Mouse (Mus musculus) gastrocnemius, postnatal 14 days (tissue): ENCODE data around the gene Crtc2. TPM values are rescaled to one million over a fixed set of nuclear protein-coding genes. Genes with fewer than 3 reads are reported as not detected.
A peak's percentile ranks its signal among the peaks of the same experiment; 100 is the strongest.
"Not testable (repeated sequence)": the region's sequence is repeated elsewhere in the genome, so short reads cannot be mapped to it uniquely, and the experiment has no call there.

Source experiments
- DNase-seq: peaks from one replicate; pipeline ENCODE4 v3.0.0; 2021; ENCODE audit warnings: mixed read lengths
- intact Hi-C: fragments of 180-260 bp; cut with DNase I; formaldehyde crosslinking; loops from one replicate; pipeline ENCODE4 v1.15.1; 2025; ENCODE audit warnings: low total_unique reads
- total RNA-seq, 2 experiments: library from RNA; stranded (reverse); gene quantifications; 2 replicates each; pipeline ENCODE4 v1.2.3; 2021

Gene Crtc2
- total RNA-seq, 2 experiments from 2014 or later, result 13.5 to 14.1 TPM

DNA sequence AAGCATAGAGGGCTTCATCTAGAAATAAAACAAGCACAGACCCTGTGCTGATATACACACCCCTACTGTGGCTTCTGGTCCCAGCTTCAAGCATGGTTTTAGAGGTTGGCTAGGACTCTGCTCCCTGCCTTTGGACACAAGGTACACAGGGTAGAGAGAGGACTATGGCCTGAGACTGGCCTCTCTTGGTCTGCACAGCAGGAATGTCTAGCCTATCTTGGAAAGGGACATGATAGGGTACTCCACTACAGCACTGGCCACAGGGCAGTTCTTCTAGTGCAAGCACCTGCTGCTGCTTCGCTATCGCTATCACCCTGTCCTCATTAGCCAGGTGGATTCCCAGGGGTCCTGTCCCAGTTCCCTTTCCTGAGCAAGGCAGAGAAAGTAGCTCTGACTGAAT lies 12.7 kb upstream of the Crtc2 start:
- no peak for DNase-seq
- intact Hi-C loops, result no loop called here

DNA sequence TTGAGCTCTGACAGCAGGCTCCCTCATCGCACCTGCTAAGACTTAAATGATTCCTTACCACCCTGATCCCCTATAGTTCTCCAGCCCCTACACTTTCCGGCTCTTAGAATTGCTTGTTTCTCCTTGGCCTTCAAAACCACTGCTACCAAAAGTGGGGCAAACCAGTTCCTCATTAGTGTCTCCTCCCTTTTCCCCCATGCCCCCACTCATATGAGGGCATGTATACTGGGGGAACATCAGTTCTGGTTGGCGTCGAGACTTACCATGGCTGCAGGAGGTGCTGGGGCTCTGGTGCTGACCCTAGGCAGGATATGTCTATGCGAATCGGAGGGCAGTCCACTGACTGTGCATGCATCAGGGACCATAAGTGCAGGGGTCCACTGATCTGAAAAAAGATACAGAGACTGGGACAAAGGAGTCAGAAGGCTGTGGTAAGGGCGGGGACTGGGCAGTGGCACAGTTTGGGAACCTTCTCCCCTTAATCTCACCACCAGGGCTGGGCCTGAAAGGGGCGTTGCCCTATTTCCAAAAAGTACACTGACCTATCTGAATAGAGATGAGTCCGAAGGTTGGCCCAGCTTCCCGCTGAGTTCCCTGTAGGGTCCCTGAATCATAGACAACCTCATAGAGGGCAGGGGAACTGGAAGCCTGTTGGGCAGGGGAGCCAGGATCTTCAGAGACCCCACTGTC lies 12.1 kb upstream of the Crtc2 start:
- intact Hi-C loops, result no loop called here
- no peak for DNase-seq

GRCm38 (mm10) chr3:90242984-90243775 lies 10.8 kb upstream of the Crtc2 start, which contains the start of gene Creb3l4:
Gene Creb3l4 (minus strand): TSS chr3:90243512.
- intact Hi-C loops, result no loop called here
- peak; percentile 50 for DNase-seq

DNA sequence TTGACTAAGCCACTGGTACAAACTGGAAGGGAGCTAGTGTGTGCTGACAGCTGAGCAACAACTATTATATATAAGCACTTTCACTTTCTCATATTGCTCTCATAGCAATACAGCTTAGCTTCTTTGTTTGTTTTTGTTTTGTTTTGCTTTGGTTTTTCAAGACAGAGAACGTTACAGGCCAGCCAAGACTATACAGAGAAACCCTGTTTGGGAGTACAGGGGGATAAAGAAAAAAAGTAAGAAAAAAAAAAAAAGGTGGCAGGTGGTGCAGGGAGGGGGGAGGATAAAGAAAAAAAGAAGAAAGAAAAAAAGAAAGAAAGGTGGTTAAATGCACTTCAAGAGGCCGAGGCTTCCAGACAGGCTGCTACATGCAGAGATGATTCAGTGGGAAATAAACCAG lies 8.6 kb upstream of the Crtc2 start:
- intact Hi-C loops, result no loop called here
- DNase-seq, result no peak

- intact Hi-C loops, result no loop called here
- no peak for DNase-seq
Observed at GRCm38 (mm10) chr3:90247630-90247959, 6.4 kb upstream of the Crtc2 start.

- intact Hi-C loops, result no loop called here
- DNase-seq, result peak; percentile 93
Observed at GRCm38 (mm10) chr3:90247960-90248745, 5.8 kb upstream of the Crtc2 start, which contains the start of gene Slc39a1. Gene Slc39a1 (plus strand): TSS chr3:90248172.

DNA sequence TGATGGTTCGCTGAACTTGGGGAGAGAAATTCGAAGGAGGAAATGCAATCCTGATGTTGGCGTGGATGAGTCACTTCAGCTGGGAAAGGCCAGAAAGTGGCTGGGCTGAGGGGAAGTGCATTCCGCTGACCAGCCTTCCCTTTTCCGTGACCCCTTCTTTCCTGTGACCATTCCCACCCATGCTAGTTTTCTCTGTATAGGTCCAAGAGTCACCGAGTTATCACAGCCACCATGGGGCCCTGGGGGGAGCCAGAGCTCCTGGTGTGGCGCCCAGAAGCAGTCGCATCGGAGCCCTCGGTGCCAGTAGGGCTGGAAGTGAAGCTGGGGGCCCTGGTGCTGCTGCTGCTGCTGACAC lies 5.2 kb upstream of the Crtc2 start:
- DNase-seq, result peak; percentile 28
- intact Hi-C loops, result no loop called here

- no peak for DNase-seq
- intact Hi-C loops, result no loop called here
Observed at GRCm38 (mm10) chr3:90250791-90251190, 3.2 kb upstream of the Crtc2 start.

DNA sequence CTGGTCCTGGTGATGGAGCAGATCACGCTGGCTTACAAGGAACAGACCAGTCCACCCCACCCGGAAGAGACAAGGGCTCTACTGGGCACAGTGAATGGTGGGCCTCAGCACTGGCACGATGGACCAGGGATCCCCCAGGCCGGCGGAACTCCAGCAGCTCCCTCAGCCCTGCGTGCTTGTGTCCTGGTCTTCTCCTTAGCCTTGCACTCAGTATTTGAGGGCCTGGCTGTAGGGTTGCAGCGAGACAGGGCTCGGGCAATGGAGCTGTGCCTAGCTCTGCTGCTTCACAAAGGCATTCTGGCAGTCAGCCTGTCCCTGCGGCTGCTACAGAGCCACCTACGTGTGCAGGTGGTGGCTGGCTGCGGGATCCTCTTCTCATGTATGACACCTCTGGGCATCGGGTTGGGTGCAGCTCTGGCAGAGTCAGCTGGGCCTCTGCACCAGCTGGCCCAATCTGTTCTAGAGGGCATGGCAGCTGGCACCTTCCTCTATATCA lies 2.2 kb upstream of the Crtc2 start:
- not testable (repeated sequence) for DNase-seq

DNA sequence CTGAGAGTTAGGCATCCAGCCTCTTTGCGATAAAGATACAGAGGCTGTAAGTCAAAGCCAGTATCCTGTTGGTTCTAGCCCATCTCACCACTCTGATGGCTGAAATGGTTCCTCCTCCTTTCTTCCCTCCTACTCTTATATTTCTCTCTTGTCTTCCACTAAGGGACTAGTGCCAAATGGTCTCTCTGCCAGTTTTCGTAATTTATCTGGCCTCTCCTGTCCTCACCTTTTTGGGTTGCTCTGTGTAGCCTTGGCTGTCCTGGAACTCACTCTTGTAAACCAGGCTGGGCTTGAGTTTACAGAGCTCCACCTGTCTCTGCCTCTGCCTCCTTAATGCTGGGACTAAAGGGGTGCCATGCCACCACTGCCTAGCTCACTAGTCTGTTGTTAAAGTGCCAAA lies 1.3 kb upstream of the Crtc2 start:
- intact Hi-C loops, DNase-seq: not testable (repeated sequence)

More for the DNA sequence above, 2.2 kb upstream of the Crtc2 start:
- intact Hi-C loops, result not testable (repeated sequence)

- DNase-seq, intact Hi-C loops: not testable (repeated sequence)
Observed at GRCm38 (mm10) chr3:90253174-90253573, 789 bp upstream of the Crtc2 start.

DNA sequence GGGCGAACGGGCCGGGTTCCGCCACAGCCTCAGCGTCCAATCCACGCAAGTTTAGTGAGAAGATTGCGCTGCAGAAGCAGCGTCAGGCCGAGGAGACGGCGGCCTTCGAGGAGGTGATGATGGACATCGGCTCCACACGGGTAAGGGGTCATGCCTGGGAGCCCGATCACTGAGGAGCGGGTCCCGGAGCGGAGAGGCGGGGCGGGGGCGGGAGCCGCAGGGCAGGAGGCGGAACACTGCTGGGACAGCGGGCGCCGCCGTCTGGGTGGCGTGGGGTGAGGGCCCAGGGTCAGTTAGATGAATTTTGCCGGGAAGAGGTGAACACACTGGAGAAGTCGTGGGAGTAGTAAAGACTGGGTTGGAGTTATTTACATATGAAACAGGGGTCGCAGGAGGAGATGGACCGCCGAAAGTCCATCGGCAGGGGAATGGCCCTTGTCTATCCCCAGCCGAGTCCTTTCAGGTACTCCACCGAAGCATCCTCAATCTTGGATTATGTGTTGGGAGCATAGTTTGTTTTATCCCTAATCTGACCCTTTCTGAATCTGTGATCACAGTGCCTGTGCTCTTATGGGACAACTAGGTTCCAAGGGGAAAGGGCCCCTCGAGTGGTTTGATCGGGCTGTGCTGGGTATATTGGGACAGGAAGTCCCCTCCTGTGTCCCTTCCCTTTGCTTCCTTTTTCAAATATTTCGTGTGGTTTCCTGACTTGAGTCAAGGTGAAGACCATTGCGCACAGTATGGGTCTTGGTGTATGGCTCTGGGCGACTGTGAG lies 643 bp downstream of the Crtc2 start:
- intact Hi-C loops, result no loop called here
- peak; percentile 49 for DNase-seq

GRCm38 (mm10) chr3:90255194-90255565 lies 1.2 kb downstream of the Crtc2 start:
- intact Hi-C loops, result no loop called here
- no peak for DNase-seq

- intact Hi-C loops, result no loop called here
- no peak for DNase-seq
Observed at GRCm38 (mm10) chr3:90255784-90256353, 1.9 kb downstream of the Crtc2 start.

- intact Hi-C loops, result no loop called here
- DNase-seq, result no peak
Observed at GRCm38 (mm10) chr3:90256731-90257530, 3.0 kb downstream of the Crtc2 start.

- intact Hi-C loops, result no loop called here
Observed at GRCm38 (mm10) chr3:90258521-90258920, 4.6 kb downstream of the Crtc2 start.

DNA sequence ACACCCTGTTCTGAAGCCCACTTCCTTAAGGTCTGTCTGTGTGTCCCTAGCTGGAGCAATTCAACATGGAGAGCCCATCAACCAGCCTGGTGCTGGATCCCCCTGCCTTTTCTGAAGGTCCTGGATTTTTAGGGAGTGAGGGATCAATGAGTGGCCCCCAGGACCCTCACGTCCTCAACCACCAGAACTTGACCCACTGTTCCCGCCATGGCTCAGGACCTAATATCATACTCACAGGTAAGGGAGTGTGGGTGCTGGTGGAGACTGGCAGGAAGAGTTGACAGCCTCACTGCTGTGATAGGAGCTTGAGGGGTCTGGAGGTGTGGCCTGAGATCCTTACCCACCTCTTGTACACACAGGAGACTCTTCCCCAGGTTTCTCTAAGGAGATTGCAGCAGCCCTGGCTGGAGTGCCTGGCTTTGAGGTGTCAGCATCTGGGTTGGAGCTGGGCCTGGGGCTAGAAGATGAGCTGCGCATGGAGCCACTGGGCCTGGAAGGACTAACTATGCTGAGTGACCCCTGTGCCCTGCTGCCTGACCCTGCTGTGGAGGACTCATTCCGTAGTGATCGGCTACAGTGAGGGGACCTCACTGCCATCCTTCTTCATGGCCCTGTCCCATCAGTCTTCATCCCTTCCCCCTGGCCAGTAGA lies 9.3 kb downstream of the Crtc2 start:
- no peak for DNase-seq
- intact Hi-C loops, result loop anchor here (10.0 kb wide), 1 partner anchor 112 kb away; no protein-coding TSS in a partner anchor

More at GRCm38 (mm10) chr3:90258521-90258920, 4.6 kb downstream of the Crtc2 start:
- DNase-seq, result no peak

- no peak for DNase-seq
- intact Hi-C loops, result loop anchor here (10.0 kb wide), 1 partner anchor 110 kb away; no protein-coding TSS in a partner anchor
Observed at GRCm38 (mm10) chr3:90264687-90265033, 10.7 kb downstream of the Crtc2 start.
